Mouse (Mus musculus): Measurements from ENCODE around the gene Stx18. TPM values are rescaled to one million over a fixed set of nuclear protein-coding genes. Genes with fewer than 3 reads are reported as not detected.
A peak's percentile ranks its signal among the peaks of the same experiment; 100 is the strongest.

The Stx18 gene
- total RNA-seq, 2 experiments from 2014 or later, result 20.1 to 22.1 TPM

- DNase-seq, result no peak
Measured at GRCm38 (mm10) chr5:38136247-38136646, 97.7 kb downstream of the Stx18 start.

GRCm38 (mm10) chr5:38137163-38137562 is 98.6 kb downstream of the Stx18 start:
- no peak for DNase-seq

- DNase-seq, result no peak
Measured at GRCm38 (mm10) chr5:38140893-38141292, 102.4 kb downstream of the Stx18 start.

GRCm38 (mm10) chr5:38146524-38146923 is 108.0 kb downstream of the Stx18 start:
- peak; percentile 31 for DNase-seq

GRCm38 (mm10) chr5:38151264-38151663 is 112.7 kb downstream of the Stx18 start:
- DNase-seq, result no peak

- DNase-seq, result no peak
Measured at GRCm38 (mm10) chr5:38152201-38153108, 113.9 kb downstream of the Stx18 start.

GRCm38 (mm10) chr5:38153636-38154035 is 115.1 kb downstream of the Stx18 start:
- DNase-seq, result no peak

GRCm38 (mm10) chr5:38157481-38158020 is 119.0 kb downstream of the Stx18 start:
- DNase-seq, result no peak

GRCm38 (mm10) chr5:38158501-38158946 is 120.0 kb downstream of the Stx18 start:
- DNase-seq, result no peak

GRCm38 (mm10) chr5:38158947-38159633 is 120.5 kb downstream of the Stx18 start:
- peak; percentile 57 for DNase-seq

GRCm38 (mm10) chr5:38159634-38160413 is 121.3 kb downstream of the Stx18 start, which contains the start of gene Nsg1:
Gene Nsg1, minus strand, starts transcription at chr5:38159907.
- no peak for DNase-seq

GRCm38 (mm10) chr5:38168497-38168896 is 130.0 kb downstream of the Stx18 start:
- no peak for DNase-seq

- DNase-seq, result no peak
Measured at GRCm38 (mm10) chr5:38173766-38174165, 135.2 kb downstream of the Stx18 start.

- DNase-seq, result no peak
Measured at GRCm38 (mm10) chr5:38174256-38174912, 135.8 kb downstream of the Stx18 start.

GRCm38 (mm10) chr5:38184688-38185285 is 146.2 kb downstream of the Stx18 start:
- no peak for DNase-seq

- no peak for DNase-seq
Measured at GRCm38 (mm10) chr5:38187006-38187405, 148.5 kb downstream of the Stx18 start.

Other genes with a start within 250 kb of the Stx18 start
- 1 to 10 TPM; 4.7 to 4.9 TPM for gene Msx1, start 214.2 kb upstream of the Stx18 start, total RNA-seq (2021)
- gene Nsg1, start 121.2 kb downstream of the Stx18 start, total RNA-seq (2021), result 10 to 100 TPM; 21.1 to 22.4 TPM
- gene Zbtb49, start 181.7 kb downstream of the Stx18 start, total RNA-seq (2021), result 1 to 10 TPM; 8.0 to 8.2 TPM
- 10 to 100 TPM; 18.5 to 20.0 TPM for gene Lyar, start 181.7 kb downstream of the Stx18 start, total RNA-seq (2021)
- gene Tmem128, start 221.4 kb downstream of the Stx18 start, total RNA-seq (2021), result 10 to 100 TPM; 23.8 to 26.3 TPM
- under 1 TPM; 0.36 TPM for gene Otop1, start 237.2 kb downstream of the Stx18 start, total RNA-seq (2021)

Data from heart, postnatal 4 days (tissue).